Mouse (Mus musculus) embryonic fibroblast, embryonic 13.5 days (primary cell): ENCODE measurements around the gene Myod1.

Source experiments
- CTCF ChIP-seq: IDR thresholded peaks from 2 replicates; pipeline ENCODE4 v1.5.1; 2011; ENCODE audit warnings: mild to moderate bottlenecking, control low read depth, low read length, moderate library complexity, borderline replicate concordance; ENCODE audit not compliant: insufficient read depth
- POLR2A ChIP-seq: IDR thresholded peaks from 2 replicates; pipeline ENCODE4 v1.6.1; 2011; ENCODE audit warnings: low read depth, mild to moderate bottlenecking, control low read depth, low read length, moderate library complexity

- no peak for TF ChIP-seq CTCF
- TF ChIP-seq POLR2A, result no peak
Measured at GRCm38 (mm10) chr7:46361776-46362175, 14.5 kb upstream of the Myod1 start.
